Mouse (Mus musculus) spleen, adult 2 months (tissue): Measurements from ENCODE around the gene Ren1.

ENCODE experiments used
- CTCF ChIP-seq: fragments of 200-500 bp; IDR thresholded peaks from 2 replicates; pipeline ENCODE4 v1.5.1; 2011; ENCODE audit warnings: mild to moderate bottlenecking, inconsistent platforms; ENCODE audit not compliant: insufficient read depth, insufficient read length, insufficient replicate concordance; ENCODE audit errors: extremely low read depth
- POLR2A ChIP-seq: fragments of 200-500 bp; IDR thresholded peaks from 2 replicates; pipeline ENCODE4 v1.6.1; 2011; ENCODE audit warnings: low read depth, low read length, inconsistent platforms

- TF ChIP-seq POLR2A (no peak), CTCF (no peak)
These were observed 58.0 kb downstream of the Ren1 start for GRCm38 (mm10) chr1:133408321-133408720.
